Mouse (Mus musculus): ENCODE data around the gene Phf3.
A peak's percentile ranks its signal among the peaks of the same experiment; 100 is the strongest.

Phf3 gene

DNA sequence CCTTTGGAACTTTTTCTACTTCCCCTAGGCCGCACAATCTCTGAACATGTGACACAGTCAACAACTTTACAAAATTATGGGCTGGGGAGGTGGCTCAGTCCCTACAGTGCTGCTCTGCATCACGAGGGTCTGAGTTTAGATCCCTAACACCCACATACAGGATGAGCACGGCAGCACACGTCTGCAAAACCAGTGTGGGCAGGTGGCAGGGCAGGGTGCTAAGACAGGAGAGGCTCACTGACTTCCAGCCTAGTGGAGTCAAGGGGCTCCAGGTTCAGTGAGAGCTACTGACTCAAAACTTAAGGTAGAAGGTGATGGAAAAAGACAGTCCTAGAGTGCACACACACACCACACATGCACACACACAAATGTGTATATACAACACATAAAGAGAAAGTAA is 40.9 kb downstream of the Phf3 start:
- no peak for DNase-seq (ENCODE audit: low spot score in 2 of 2)

DNA sequence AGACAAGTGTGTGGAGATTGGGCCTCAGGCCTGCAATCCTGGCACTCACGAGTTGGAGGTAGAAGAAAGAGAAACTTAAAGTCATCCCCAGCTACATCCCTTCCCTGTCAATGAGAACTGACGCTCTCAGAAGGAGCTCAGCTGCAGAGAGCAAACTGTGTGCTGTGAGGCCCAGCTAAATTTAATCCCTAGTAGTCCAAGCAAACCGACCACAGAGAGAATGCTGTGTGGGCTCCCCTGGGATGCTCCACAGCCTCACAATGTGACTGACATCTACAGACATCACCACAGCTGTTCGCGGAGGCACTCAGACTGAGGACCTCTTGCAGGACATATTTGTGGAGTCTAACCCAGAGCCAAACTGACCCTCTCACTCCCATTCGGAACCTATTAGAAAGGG is 54.3 kb downstream of the Phf3 start:
- no peak for DNase-seq (ENCODE audit: low spot score in 2 of 2)

DNA sequence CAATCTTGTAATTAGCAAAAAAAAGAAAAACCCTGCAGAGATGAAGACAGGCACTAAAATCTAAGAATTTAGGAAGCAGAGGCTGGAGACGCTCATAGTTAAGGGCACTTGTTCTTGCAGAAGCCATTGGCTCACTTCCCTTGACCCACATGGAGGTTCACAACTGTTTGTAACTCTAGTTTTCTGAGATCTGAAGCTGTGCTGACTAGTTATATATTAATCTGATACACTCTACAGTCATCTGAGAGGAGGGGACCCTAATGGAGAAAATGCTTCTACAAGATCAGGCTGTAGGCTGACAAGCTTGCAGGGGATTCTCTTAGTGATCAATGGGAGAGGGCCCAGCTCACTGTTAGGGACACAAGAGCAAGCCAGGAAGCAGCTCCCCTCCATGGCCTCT is 58.1 kb downstream of the Phf3 start:
- no peak for DNase-seq (ENCODE audit: low spot score in 2 of 2)

DNA sequence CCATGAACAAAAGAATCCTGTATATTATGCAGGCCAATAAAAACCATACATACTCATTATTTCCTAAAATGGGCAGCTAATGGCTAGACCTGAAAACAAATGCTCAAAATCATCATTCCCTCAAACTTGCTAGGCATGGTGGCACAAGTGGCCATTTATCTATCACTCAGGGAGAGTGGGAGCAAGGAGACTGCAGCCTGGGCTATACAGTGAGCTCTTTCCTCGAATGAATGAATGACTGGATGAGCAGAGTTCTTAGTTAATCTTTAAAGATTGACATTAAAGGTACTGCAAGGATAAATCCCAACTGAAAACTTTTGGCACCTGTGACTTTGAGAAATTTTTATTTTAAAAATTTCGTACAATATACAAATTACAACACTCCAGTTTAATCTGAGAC is 58.7 kb downstream of the Phf3 start:
- no peak for DNase-seq (ENCODE audit: low spot score in 2 of 2)

DNA sequence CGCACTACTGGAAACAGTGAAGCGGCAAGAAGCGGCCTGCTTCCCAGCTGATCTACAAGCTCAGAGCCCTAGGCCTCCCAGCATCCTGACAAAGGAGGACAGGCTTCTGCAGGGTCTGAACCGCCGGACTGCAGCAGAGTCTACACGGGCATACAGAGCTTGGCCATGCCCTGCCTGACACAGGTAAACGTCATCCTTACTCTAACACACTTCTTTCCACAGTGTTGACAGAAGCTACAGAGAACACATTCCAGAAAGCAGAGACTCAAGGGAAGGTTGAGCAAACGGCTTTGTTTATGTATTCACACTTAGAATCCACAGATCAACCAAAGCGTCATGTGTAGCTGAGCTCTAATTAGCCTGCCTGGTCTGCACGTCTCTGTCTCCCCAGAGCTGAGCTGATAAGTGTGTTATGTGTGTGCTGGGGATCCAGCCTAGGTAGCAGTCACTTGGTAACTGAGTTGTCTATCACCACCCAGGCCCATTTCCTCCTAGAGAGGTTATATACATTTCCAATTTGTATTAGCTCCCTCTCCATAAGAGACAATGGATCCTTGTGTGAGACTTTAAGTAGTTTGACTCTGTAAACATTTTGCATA is 65.5 kb downstream of the Phf3 start:
- no peak for DNase-seq (ENCODE audit: low spot score in 2 of 2)

DNA sequence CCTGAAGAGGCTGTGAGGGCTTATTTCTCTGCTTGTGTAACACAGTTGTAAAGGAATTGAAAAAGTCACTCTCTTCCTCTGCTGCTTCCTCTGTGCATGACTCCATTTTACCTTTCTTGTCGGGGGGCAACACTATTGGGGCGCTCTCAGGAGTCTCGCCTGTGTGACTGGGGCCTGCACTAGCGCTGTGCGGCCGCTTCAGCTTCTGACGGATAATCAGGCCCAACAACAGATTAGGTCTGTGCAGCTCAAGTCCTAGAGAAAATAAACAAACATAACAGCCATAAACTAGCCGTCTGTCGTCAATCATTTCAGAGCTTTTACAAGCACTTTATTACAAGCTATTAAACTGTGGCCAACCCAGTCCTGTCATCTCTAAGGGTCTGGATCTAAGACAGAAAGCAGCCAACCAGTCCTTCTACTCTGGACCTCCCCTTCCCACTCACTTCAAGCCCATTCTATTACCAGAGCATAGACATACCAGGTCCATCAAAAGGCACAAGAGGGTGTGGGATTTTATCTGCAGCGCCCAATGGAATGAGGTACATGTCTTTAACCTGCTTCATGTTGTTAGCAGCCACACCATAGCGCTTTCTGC is 67.9 kb downstream of the Phf3 start:
- no peak for DNase-seq (ENCODE audit: low spot score in 2 of 2)

DNA sequence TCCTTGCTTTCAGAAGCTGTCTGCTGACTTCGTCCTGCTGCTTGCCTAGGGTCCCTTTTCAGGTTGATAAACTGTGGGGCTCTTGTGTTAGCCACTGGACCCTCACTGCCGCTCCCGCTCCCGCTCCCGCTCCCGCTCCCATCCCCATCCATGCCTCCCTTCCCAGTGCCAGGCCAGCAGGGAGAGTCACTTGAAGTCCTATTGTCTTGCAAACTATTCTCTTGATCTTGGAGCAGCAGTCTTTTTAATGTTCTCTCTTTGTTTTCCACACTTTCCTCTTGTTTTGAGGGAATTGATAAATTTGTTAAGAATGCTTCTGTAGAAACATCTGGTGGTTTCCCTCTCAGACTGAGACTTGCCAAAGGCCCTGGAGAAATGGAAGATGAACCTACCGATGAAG is 68.8 kb downstream of the Phf3 start:
- DNase-seq (ENCODE audit: low spot score in 2 of 2), result no peak

DNA sequence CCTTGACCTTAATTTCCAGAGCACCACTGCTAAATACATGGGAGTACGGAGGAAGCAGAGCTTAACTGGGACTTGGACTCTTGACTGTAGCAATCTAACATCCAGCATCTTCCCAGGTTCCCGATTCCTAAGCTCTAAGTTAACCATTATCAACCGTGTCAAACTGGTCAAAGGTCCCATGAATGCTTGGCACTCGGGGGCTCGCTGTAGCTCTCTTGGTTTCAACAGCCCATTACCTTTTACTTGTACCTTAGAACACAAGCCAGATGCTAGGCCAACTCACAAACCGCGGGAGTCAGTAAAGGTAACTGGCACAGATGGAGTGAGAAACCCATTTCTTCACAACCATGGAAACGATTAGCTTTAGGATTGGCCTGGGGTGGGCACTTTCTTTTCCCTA is 71.8 kb downstream of the Phf3 start:
- DNase-seq (ENCODE audit: low spot score in 2 of 2), result no peak

DNA sequence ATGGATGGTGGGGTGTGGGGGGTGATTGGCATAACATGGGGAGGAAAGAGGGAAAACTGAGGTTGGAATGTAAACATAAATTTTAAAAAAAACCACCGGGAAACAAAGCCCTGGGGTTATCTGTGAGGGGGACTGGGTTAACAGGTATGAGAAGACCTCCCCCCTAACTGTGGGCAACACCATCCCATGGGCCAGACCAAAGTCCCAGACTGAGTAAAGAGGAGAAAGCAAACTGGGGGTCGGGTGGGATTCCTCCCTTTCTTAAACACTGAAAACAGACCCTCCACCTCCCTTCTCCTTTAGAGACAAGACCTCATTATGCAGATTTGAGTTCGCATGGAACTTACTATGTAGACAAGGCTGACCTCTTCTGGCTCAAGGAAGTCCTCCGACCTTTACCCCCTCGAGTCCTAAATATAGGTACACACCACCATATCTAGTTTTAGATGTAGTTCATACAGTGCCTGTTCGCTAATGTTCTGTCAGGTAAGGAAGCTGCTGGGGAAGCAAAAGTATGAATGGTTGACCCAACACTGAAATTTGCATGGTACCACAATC is 74.4 kb downstream of the Phf3 start:
- no peak for DNase-seq (ENCODE audit: low spot score in 2 of 2)

DNA sequence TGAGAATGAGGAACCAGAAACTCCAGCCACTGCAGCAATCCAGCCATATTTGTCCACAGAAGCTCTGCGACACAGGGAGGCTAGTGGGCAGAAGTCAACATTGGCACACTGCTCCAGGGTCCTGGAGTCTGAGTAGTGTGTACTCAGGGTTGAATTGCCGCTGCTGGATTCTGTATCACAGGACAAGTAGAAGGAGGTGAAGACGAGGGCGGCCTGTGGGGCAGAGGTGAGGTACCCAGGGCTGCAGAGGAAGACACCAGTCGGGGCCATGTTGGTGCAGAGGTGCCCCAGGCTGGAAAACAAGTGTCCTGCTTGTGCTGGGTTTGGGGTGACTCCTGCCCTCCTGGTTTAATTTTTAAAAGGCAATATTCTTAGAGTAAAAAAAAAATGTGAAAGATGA is 79.1 kb downstream of the Phf3 start:
- no peak for DNase-seq (ENCODE audit: low spot score in 2 of 2)

DNA sequence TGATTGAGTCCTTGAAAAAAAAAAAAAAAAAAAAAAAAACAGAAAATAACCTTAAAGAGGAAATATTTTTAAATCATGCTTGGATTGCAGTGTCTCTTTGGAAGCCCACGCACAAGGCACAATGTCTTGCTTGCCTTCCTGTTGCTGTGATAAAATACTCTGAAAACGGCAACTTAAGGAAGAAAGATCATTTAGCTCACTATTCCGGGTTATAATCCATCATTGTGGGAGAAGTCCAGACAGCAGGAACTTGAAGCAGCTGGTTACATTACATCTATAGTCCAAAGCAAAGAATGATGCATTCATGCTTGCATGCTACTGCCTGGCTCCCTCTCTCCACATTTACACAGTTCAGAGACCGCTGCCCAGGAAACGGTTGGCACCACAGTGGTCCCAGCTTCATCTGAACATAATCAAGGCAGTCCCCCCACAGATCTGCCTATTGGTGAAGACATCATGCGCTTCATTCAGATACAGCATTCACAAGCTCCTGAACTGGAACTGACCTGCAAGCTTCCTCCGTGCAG is 80.3 kb downstream of the Phf3 start:
- no peak for DNase-seq (ENCODE audit: low spot score in 2 of 2)

DNA sequence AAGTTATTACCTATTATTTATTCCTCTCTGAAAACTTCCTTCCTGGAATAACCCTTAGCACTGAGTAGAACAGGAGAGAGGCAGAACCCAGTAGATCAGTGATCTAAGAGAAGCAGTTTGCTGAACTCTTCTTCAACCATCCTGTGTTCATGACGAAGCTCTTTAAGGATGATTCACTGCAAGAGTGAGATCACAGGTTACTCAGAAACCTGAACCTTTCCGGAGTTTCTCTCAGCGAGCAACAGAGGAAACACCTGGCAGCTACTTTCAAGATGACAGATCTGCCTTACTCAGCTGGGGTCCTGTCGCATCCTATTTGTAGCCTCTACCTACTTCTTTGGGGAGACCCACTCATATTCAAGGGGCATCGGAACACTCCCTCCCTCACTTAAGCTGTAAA is 80.8 kb downstream of the Phf3 start:
- DNase-seq (ENCODE audit: low spot score in 2 of 2), result peak; percentile 34 to 46

DNA sequence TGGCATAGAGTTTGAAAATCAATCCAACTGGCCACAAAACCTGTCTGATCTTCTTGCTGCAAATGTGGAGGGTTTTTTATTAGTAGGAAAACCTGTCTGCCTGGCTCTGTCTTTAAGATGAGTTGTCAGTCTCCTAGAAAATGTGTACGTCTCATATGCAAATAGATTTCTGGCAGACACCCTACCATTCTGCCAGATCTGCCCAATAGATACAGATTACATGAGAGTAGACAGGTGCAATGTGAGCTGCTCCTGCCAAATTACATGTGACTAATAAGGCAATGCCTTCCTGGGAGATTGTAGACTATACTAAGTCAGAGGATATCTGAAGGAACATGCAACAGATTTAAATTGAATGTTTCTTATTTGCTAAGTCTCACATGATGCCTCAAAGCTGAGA is 83.5 kb downstream of the Phf3 start:
- no peak for DNase-seq (ENCODE audit: low spot score in 2 of 2)

DNA sequence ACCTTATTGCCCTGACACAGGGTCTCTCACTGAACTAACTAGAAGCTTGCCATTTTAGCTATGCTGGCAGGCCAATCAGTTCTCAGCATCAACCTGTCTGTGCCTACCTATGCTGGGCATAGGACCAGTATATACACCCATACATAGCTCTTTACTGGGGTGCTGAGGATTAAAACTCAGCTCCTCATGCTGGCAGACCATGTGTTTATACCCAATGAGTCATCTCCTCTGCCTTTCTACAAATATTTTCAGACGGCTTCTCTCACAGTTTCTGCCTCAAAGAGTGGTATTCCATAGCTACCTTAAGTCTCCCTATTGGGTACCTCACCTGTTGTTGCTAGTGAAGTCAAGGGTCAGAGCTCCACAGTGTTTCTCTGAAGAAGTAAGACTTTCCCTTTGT is 84.0 kb downstream of the Phf3 start:
- no peak for DNase-seq (ENCODE audit: low spot score in 2 of 2)

DNA sequence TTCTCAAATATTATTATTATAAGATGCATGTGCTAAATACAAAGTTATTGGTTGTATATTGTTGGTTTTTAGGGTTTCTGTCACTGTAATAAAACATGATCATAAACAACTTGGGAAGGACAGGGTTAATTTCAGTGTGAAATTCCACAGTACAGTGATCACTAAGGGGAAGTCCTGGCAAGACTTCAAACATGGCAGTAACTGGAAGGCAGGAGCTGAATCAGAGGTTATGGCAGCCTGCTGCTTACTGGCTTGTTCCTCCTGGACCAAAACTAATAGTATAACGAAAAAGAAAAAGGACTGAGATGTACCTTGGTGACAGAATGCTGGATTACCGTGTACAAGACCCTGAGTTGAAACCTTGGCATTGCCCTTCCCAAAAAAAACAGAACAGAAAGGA is 84.7 kb downstream of the Phf3 start:
- no peak for DNase-seq (ENCODE audit: low spot score in 2 of 2)

DNA sequence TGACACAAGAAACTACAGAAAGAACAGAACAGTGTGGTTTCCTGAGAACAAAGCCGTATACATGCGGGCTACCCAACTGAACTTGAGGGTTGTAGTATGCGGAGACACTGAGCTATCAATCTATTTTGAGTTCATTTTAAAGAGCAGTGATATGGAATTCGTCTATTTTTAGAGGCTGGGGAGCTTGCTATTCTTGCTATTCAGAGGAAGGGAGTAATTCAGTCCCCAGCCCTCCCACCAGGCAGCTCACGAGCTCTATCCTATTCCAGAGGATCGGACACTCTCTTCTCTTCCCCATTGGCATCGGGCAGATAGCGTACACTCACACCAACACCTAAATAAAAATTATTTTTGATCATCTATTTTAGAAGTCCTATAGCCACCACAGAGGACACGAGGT is 87.1 kb downstream of the Phf3 start:
- DNase-seq (ENCODE audit: low spot score in 2 of 2), result no peak

DNA sequence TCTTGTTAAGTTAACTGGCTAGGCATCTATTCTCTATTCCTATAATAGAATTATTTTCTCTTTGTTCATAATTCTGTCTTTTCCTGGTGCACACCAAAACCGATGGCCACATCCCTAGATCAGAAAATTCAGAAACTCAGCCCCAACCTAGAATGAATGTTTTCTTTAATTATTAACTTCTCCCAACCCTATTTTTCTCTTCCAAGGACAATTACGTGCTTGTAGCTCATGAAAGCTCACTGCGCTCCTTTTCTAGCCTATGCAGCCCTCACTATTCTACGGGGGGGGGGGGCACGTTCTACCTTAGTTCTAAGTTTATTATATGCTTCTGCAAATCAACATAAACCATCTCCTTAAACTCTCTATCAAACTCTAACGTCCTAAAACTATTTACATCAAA is 90.0 kb downstream of the Phf3 start:
- no peak for DNase-seq (ENCODE audit: low spot score in 2 of 2)

DNA sequence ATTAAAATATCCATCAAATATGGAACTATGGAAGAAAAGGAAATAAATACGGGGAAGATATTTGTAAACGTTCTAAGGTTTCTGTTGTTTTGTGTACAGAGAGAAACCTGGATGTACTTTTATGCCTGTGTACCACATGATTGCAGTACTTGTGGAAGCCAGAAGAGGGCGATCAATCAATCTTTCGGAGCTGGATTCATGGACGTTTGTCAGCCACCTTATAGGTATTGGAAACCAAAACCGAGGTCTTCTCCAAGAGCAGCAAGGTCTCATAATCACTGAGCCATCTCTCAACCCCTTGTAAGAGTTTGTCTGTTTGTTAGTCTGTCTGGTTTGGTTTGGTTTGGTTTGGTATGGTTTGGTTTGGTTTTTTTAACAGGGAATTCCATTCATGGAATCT is 93.4 kb downstream of the Phf3 start:
- DNase-seq (ENCODE audit: low spot score in 2 of 2), result peak; percentile 4 to 37

DNA sequence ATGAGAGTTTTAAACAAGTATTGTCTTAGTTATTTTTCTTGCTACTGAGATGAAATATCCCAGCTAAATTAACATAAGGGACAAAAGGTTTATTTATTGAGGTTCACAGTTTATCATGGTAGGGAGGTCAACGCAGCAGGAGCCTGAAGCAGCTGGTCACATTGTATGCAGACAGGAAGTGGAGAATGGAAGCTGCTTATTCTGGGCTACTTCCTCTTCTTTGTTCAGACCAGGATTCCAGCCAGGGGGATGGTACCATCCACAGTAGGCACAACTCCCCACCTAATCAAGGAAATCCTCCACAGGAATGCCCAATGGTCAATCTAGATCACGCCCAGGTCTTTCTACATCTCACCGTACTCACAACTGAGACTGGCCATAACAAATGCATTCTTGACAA is 94.2 kb downstream of the Phf3 start:
- peak in 1 of 2 experiments; percentile 2 for DNase-seq (ENCODE audit: low spot score in 2 of 2)

DNA sequence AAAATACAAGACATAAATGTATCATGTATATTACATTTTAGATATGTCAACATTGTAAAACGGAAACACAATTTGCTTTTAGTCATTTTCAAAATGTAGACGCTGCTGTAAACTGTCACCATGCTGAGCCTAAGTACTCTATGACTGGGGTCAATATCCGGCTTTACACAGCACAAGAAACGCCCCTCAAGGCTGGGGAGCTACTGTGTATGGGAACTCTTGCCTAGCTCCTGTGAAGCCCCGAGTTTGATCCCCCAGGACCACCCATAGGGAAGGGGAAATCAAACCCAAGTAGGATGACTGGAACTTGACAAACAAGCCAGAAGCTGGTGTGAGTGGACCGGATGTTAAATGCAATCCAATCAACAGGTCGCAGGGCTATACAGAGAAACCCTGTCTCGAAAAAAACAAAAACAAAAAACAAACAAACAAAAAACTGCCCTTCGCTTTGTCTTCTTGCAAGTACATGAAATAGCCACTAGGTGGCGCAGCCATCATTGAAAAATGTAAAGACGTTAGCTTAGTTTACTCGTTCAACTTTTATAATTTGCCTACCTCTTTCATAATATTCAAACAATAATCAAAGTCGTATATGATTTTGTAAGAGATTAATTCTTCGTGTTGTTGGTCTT is 95.2 kb downstream of the Phf3 start:
- DNase-seq (ENCODE audit: low spot score in 2 of 2), result peak in 1 of 2 experiments; percentile 13

DNA sequence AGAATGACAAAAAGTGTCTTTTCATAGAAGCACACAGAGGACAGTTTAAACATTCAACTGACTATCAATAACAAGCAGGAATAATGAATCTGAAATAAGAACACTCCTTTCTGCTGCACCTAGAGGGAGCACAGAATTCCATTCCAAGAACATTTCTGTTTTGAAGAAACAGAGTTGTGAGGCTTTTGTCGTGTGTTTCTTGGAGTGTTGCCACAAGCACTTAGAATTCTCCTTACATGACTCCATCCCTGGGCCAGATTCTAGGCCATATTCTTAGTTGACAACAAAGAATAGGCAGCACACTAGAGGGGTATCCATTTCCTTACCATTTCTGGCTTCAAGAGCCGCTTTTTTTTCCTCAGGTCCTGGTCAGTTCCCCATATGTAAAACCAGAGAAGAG is 97.5 kb downstream of the Phf3 start:
- DNase-seq (ENCODE audit: low spot score in 2 of 2), result no peak

DNA sequence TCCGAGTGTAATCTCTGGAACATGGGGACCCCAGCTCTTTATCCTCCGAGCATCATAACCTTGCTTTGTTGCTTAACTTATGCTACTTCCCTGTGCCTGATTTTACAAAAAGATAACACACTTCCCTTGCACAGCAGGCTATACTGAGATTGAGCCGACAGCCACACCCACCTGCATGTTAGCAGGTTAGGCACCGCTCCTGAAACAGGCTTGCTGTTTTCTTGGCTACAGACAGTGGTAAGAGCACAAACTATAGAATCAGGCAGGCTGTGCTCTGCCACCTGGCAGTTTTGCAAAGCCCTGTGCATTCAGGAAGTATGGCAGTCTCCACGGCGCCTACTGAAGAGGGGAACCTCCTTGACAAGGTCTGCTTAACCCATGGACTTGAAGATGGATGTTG is 100.1 kb downstream of the Phf3 start:
- no peak for DNase-seq (ENCODE audit: low spot score in 2 of 2)

DNA sequence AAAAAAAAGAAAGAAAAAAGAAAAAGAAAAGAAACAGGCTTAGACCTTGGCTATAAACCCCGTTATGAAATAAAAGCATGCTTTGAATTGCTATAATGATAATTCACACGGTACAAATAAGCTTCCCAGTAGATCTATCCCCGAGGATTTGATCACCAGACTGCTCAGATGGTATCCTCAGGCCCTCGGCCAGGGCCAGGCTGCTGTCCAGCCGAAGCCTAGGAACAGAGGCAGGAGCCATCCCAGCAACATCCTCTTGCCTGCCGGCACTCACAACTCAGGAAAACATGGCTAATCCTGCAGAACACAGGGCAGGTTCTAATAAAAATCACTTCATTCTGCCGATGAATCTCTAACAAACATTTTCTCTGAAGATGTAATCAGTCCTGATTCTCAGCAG is 100.9 kb downstream of the Phf3 start:
- no peak for DNase-seq (ENCODE audit: low spot score in 2 of 2)
